Mouse (Mus musculus): ENCODE results near the gene Prok1. TPM values are rescaled to one million over a fixed set of nuclear protein-coding genes. Genes with fewer than 3 reads are reported as not detected.
A peak's percentile ranks its signal among the peaks of the same experiment; 100 is the strongest.

Prok1 gene
- not detected in 2 replicates for polyA plus RNA-seq (2012; ENCODE audit: insufficient read depth, insufficient read length, missing spikeins)

DNA sequence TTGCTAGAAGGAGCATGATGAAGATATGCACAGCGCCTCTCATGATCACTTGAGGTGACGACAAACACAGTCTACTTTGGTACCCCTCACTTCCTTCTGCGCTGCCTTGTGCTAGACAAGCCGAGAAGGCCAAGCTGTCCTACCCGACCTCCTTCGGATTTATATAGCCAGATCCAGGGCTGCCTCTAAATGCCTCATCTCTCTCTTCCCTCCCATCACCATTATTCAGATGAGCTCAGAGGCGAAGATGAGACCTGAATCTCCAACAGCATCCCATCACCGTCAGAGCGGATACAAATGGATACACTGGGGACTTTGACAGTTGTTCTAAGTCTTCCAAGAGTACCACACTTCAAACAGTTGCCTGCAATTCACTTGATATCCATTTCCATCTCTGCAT, at the start of gene Prok1:
TSS of gene Prok1 (minus strand) at position 101 of the 400 bp plus-strand sequence.
- no peak within 1 kb of the TSS for H3K27ac ChIP-seq (ENCODE audit: insufficient read depth, low read depth, low read length)
- no peak within 1 kb of the TSS for H3K4me3 ChIP-seq (ENCODE audit: insufficient read depth, low read length)
- TF ChIP-seq POLR2A (IDR thresholded peaks at IDR 0.05; ENCODE audit: borderline replicate concordance, low read depth, low read length) (no peak), CTCF (IDR thresholded peaks at IDR 0.05; ENCODE audit: low read depth, low read length) (no peak)
- no peaks in the 10 kb centered on the region for H3K4me1 ChIP-seq (ENCODE audit: control insufficient read depth, insufficient read depth, low read length)

DNA sequence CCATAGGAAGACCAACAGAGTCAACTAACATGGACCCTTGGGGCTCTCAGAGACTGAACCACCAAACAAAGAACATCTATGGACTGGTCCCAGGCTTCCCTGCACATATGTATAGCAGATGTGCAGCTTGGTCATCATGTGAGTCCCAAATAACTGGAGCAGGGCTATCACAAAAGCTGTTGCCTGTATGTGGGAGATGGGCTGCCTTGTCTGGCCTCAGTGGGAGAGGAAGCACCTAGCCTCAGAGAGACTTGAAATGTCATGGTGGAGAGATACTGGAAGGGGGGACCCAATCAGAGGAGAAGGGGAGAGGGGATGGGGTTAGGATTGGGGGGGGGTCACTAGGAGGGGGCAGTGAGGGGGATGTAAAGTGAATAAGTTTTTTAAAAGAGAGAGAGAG, 47.8 kb upstream of the Prok1 start:
- H3K27ac ChIP-seq (ENCODE audit: insufficient read depth, low read depth, low read length) = no peak overlapping the region
- H3K4me3 ChIP-seq (ENCODE audit: insufficient read depth, low read length) = no peak overlapping the region
- peaks cover 6% of the 10 kb centered on the region for H3K4me1 ChIP-seq (ENCODE audit: control insufficient read depth, insufficient read depth, low read length)
- no peak for TF ChIP-seq CTCF (IDR thresholded peaks at IDR 0.05; ENCODE audit: low read depth, low read length)
- TF ChIP-seq POLR2A (IDR thresholded peaks at IDR 0.05; ENCODE audit: borderline replicate concordance, low read depth, low read length) = no peak

DNA sequence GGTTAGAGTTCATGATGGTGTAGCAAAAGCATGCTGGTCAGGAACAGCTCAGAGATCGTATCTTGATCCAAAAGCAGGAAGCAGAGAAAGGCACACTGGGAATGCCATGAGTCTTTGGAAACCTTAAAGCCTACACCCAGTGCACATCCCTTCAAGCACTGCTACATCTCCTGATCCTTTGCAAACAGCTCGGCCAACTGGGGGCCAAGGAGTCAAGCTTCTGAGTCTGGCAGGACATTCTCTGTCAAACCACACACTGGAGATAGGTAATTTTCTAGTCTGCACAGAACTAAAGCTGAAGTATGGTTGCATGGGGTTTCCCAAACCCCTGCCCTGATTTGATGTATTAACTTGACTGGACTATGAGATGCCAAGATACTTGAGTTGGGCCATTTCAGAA, 46.6 kb upstream of the Prok1 start:
- Histone ChIP-seq H3K4me1 (ENCODE audit: control insufficient read depth, insufficient read depth, low read length) (peaks cover 6% of the 10 kb centered on the region), H3K27ac (ENCODE audit: insufficient read depth, low read depth, low read length) (no peak overlapping the region), H3K4me3 (ENCODE audit: insufficient read depth, low read length) (no peak overlapping the region)
- TF ChIP-seq CTCF (IDR thresholded peaks at IDR 0.05; ENCODE audit: low read depth, low read length) (no peak), POLR2A (IDR thresholded peaks at IDR 0.05; ENCODE audit: borderline replicate concordance, low read depth, low read length) (no peak)

DNA sequence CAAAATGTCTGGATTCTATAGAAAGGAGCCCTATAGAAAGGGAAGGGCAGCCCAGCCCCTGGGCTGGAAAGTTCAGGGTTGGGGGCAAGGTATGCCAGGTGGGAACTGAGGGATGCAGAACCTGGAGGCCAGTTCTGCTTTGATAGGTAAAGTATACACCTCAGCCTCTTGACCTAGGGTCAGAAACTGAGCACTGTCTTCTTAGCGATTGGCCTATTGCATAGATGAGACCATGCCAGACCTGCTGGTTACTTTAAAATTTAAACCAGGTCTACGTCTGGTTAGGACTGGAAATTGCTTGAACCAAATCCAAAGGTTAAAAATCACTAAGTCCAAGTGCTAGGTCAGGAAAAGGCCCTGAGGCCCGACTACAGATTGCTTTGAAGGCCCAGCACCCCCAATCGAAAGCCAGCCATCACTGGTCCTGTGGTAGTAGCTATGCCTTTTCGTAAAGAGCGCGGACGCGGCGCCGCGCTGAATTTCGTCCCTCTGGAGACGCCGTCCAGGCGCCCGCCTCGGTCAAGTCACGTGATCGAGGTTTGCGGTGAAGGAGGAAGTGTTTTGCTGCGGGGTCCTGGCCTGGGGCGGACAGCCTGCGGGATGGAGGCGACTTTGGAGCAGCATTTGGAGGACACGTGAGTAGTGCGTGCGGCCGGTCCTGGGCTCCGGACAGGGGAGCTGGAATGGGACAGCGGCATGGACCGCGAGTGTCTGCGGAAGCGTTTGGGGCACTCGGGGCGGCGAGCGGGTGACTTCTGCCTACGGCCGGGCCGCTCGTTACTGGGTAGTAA, 39.2 kb upstream of the Prok1 start, which contains the start of gene Lamtor5:
TSS of gene Lamtor5 (plus strand) at position 380 of the 791 bp plus-strand sequence.
- Histone ChIP-seq H3K27ac (ENCODE audit: insufficient read depth, low read depth, low read length) (peak within 1 kb of the TSS; percentile 40), H3K4me3 (ENCODE audit: insufficient read depth, low read length) (peak within 1 kb of the TSS; percentile 93), H3K4me1 (ENCODE audit: control insufficient read depth, insufficient read depth, low read length) (peaks cover 8% of the 10 kb centered on the region)
- TF ChIP-seq CTCF (IDR thresholded peaks at IDR 0.05; ENCODE audit: low read depth, low read length) (no peak), POLR2A (IDR thresholded peaks at IDR 0.05; ENCODE audit: borderline replicate concordance, low read depth, low read length) (no peak)

DNA sequence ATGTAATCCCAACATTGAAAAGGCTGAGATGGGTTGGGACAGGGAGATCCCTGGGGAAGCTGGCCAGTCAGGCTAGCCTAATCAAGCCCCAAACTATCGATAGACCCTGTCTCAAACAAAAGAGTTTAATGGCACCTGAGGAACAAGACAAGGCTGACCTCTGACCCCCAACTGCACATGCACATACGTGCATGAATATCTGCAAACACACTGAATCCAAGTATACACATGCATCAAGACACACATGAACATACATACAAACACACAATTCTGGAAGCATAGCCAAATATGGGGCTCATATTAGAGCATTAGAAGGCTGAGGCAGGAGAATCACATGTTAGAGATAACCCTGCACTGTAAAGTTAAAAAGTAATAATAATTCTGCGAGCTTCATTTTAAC, 37.1 kb upstream of the Prok1 start:
- Histone ChIP-seq H3K4me3 (ENCODE audit: insufficient read depth, low read length) (no peak overlapping the region), H3K4me1 (ENCODE audit: control insufficient read depth, insufficient read depth, low read length) (peaks cover 8% of the 10 kb centered on the region), H3K27ac (ENCODE audit: insufficient read depth, low read depth, low read length) (no peak overlapping the region)
- TF ChIP-seq POLR2A (IDR thresholded peaks at IDR 0.05; ENCODE audit: borderline replicate concordance, low read depth, low read length) (no peak), CTCF (IDR thresholded peaks at IDR 0.05; ENCODE audit: low read depth, low read length) (no peak)

DNA sequence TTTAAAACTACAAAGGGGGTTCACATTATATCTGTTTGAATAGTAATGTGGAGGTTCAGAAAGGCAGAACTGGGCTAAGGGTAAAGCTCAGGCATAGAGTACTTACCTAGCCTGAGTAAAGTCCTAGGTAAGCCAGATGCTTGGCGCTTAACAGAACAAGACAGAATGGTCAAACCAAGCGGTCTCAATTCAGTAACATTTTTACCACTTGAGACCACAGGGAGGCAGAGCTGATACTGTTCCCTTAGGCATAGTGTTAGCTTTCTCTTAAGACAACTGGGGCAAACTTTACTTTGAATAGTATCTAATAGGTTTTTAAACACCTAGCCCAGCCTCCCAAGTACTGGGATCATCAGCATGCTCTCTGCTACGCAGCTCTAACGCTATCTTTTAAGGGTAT, 36.5 kb upstream of the Prok1 start:
- TF ChIP-seq POLR2A (IDR thresholded peaks at IDR 0.05; ENCODE audit: borderline replicate concordance, low read depth, low read length) (no peak), CTCF (IDR thresholded peaks at IDR 0.05; ENCODE audit: low read depth, low read length) (no peak)
- H3K4me3 ChIP-seq (ENCODE audit: insufficient read depth, low read length) = no peak overlapping the region
- H3K27ac ChIP-seq (ENCODE audit: insufficient read depth, low read depth, low read length) = no peak overlapping the region
- peaks cover 8% of the 10 kb centered on the region for H3K4me1 ChIP-seq (ENCODE audit: control insufficient read depth, insufficient read depth, low read length)

DNA sequence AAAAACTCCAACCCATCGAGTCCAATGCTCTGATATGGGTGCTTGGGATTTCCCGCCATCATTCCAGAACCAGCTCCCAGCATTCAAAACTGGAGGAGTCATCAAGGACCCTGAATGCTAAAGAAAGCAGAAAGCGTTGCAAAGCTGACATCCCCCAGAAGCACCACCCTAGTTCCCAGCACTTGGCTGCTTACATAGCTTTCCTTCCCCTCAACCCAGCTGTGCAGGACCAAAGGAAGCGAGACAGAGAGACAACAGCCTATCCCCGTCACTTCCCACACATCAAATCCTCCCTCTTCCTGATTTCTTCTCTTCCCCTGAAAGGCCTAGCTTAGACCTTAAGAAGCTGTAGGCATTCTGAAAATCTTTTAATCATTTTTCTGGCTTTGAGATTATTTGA, 35.8 kb upstream of the Prok1 start:
- no peak overlapping the region for H3K27ac ChIP-seq (ENCODE audit: insufficient read depth, low read depth, low read length)
- peaks cover 7% of the 10 kb centered on the region for H3K4me1 ChIP-seq (ENCODE audit: control insufficient read depth, insufficient read depth, low read length)
- TF ChIP-seq CTCF (IDR thresholded peaks at IDR 0.05; ENCODE audit: low read depth, low read length) = no peak
- TF ChIP-seq POLR2A (IDR thresholded peaks at IDR 0.05; ENCODE audit: borderline replicate concordance, low read depth, low read length) = no peak
- H3K4me3 ChIP-seq (ENCODE audit: insufficient read depth, low read length) = no peak overlapping the region

DNA sequence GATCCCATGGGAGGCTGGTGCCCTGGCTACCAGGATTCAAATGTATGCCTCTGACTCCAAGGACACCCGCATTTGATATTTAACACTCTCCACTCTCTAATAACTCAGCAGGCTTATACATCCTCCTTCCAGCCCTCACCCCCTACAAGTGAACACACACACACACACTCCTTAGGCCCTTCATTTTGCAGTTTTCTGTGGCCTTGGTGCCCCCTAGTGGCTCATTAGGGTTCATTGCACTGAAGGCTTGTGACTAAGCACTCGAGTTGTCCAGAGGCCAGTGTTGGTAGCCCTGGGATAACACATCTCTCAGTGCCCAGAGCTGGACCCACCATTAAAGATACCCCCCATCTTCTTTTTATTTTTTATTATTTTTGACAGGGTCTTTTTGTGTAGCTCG, 34.3 kb upstream of the Prok1 start:
- TF ChIP-seq CTCF (IDR thresholded peaks at IDR 0.05; ENCODE audit: low read depth, low read length) = peak; percentile 85
- TF ChIP-seq POLR2A (IDR thresholded peaks at IDR 0.05; ENCODE audit: borderline replicate concordance, low read depth, low read length) = no peak
- peaks cover 4% of the 10 kb centered on the region; the same call in 1 of the 2 replicates for H3K4me1 ChIP-seq (ENCODE audit: control insufficient read depth, insufficient read depth, low read length)
- no peak overlapping the region for H3K27ac ChIP-seq (ENCODE audit: insufficient read depth, low read depth, low read length)
- no peak overlapping the region for H3K4me3 ChIP-seq (ENCODE audit: insufficient read depth, low read length)

DNA sequence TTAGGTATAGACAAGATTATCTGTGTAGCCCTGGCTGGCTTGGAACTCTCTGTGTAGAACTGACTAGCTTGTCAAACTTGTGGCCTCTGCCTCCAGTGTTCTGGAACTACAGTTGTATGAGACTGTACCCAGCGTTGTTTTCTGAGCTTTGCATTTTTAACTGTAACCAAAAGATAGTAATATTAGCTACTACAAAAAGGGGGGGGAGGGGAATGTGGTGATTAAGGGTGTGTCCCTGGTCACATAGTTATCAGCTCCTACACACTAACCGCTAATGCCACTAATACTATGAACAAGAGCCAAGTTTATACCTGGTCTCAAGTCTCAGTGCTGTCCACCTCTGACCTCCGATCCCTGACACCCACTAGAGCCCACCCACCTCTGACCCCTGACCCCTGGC, 32.9 kb upstream of the Prok1 start:
- Histone ChIP-seq H3K4me3 (ENCODE audit: insufficient read depth, low read length) (no peak overlapping the region), H3K27ac (ENCODE audit: insufficient read depth, low read depth, low read length) (no peak overlapping the region), H3K4me1 (ENCODE audit: control insufficient read depth, insufficient read depth, low read length) (no peaks in the 10 kb centered on the region)
- TF ChIP-seq POLR2A (IDR thresholded peaks at IDR 0.05; ENCODE audit: borderline replicate concordance, low read depth, low read length) = no peak
- TF ChIP-seq CTCF (IDR thresholded peaks at IDR 0.05; ENCODE audit: low read depth, low read length) = no peak

DNA sequence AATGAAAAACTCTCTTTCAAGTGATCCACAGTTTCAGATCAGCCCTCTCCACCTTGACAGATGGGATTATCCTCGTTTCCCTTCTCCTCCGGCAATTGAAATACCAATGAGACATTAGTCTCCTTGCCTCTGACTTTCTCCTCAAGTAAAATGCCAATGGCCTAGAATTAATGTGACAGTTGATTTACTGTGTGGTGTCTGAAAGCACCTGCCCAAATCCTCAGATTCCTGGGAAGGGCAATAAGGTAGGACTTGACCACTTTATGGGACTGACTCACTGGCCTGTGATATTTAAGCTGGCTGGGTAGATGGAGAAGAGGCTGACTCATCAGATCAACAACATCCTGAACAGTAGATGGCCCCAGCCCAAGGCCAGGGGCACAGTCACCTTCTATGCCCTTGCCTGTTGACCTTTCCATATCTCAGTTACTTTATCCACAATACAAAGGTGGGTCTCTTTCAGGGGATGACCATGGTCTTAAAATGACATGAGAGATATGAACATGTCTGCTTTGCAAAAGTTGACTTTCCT, 27.4 kb upstream of the Prok1 start:
- no peak overlapping the region for H3K27ac ChIP-seq (ENCODE audit: insufficient read depth, low read depth, low read length)
- H3K4me3 ChIP-seq (ENCODE audit: insufficient read depth, low read length) = no peak overlapping the region
- TF ChIP-seq POLR2A (IDR thresholded peaks at IDR 0.05; ENCODE audit: borderline replicate concordance, low read depth, low read length) = no peak
- no peak for TF ChIP-seq CTCF (IDR thresholded peaks at IDR 0.05; ENCODE audit: low read depth, low read length)
- H3K4me1 ChIP-seq (ENCODE audit: control insufficient read depth, insufficient read depth, low read length) = no peaks in the 10 kb centered on the region

All from bone marrow macrophage, adult 2 months (primary cell).